Mouse (Mus musculus) layer of hippocampus, postnatal 36 days (tissue): ENCODE results near the gene Capn15. TPM values are rescaled to one million over a fixed set of nuclear protein-coding genes. Genes with fewer than 3 reads are reported as not detected.

Experiments used
- DNase-seq, 2 experiments: peaks; one replicate each; pipeline ENCODE4 v3.0.0; 2022
- total RNA-seq, 2 experiments: library from RNA; stranded (reverse); gene quantifications; 2 replicates each; pipeline ENCODE4 v1.2.3; 2021

The Capn15 gene
- total RNA-seq, 2 experiments from 2014 or later, result 52.5 to 60.2 TPM

DNA sequence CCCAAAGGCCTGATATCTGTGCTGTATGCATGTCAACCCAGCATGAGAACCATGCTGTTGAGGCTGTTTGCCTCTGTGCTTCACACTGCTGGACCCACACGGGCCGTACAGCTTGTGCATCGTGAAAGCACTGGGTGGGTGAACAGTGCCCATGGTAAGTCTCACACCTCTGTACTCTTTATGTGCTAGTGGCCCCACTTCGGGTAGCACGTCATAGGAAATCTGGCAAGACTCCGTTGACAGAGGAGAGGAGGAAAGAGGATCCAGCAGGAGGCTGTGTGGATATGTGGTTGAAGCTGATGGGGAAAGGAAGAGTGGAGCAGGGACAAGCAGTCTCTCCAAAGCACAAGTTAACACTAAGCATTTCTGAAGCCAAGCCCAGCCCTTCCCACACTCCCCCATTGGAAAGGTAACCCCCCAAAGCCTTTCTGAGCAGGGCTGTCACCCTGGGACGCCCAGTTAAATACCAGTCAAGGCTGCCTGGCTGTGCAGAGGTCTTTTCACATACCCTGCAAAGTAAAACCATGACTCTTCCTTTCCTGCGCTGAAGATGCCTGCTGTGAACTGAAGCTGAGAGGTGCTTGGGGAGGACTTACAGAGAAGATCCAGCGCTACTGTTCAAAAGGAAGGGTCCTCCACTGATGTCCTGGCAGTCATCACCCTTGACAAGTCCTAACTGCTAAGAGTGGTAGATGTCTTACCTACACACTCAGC is 67.4 kb downstream of the Capn15 start:
- DNase-seq, result no peak

DNA sequence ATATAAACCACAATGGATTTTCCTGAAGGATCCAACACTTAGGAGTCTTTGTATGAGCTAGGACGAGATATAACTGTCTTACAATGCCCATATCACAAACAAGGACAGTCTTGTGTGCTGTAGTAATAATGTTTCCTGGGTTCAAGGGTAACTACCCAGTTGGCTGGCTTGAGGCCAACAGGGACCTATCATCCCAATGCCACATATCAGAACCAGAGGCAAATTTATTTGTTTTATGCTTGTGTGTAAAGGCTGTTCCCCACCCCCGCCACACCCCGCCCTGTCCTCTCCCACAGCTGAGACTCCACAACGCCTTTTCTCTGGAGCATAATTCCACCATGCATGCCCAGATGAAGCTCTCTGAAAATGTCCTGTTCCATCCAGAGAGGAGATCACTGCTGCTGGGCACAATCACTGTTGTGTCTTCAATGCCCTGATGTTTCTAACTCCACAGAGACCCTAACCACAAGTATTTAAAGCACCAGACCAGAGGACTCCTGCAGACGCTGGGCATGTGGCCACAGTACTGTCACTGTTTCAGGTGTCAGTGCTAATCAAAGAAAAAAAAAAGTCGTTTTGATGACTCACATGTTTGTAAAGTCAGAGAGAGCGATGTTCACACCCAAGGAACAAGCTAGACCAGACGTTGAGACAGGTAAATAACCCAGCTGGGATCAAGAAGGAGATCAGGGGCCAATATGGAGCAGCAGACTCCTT is 68.5 kb downstream of the Capn15 start:
- no peak for DNase-seq

DNA sequence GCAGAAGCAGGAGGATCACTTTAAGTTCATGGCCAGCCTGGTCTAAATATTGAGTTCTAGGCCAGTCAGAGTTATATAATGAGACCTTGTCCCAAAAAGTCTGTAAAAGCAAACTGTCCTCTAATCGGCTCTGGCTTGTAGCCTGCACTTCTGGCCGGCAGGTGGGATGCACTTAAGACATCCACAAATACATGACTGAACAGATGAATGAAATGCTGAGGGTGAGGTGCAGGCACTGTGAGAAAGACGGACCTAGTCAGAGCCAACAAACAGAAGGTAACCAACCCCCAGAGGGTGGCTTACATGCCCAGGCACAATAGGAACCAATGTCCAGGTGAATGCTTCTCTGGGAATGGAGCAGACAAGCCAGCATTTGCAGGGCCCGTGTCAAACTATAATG is 71.3 kb downstream of the Capn15 start:
- DNase-seq, result no peak

DNA sequence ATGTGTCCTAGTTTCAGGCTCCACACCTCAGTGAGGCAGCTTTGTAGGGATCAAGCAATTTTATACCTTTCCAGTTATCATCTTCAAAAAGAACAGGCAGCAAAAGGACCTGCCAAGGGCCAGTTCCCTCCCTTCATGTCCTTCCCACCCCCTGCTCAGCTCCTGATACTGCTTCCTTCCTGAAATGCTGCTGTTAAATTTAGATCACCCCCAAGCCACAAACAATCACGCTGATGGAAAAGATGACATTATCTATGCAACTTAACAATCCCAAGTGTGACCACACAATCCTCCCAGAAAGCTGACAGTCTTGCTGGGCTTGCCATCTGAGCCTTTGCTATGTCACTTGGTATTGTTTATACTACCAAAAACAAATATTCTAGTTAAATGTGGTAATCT is 71.7 kb downstream of the Capn15 start:
- DNase-seq, result no peak

DNA sequence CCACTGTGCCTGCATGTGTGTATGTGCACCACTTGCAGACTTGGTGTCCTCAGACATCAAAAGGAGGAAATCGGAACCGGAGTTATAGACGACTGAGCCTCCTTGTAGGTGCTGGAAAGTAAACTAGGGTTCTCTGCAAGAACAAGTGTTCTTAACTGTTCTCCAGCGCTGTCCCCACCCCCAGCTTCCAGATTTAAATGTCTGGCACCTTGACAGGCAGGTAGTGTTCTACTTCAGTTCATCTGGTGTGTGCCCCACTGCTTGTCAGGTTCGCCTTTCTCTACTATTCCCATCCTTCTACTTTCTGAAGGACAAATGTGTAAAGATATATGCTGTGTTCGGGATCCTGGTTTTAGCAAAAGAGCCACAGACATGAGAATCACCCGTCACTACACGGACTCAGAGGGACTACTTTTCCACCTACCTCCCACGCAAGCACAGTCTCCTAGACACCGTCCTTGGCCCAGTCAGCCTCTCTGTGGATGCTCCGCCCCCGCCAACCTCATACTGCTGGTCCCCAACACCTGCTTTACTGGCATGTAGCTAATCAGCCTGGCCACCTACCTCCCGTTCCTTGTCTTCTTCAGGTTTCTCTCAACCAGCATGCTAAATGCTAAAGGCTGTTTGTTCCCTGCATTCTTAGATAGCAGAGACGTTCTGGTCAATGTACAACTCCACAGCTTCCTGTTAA is 72.3 kb downstream of the Capn15 start:
- peak; percentile 38 to 54 for DNase-seq

DNA sequence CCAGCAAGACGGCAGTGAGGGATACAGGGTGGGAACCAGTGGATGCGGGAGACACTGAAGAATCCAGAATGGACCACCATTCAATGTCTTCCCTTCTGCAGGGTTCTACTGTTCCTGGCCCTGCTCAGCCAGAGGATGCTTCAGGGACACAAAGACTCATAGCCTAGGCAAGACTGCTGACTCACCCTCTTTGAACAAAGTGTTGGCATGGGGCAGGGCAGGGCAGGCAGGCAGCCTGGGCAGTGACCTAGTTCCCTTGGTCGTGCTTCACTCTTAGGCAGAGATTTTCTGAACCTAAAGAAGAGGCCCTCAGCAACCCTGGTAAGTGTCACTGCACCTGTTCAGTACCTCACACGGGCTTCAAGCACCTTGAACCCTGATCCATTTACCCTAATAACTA is 73.8 kb downstream of the Capn15 start:
- DNase-seq, result no peak

Other genes with a start within 250 kb of the Capn15 start
- gene Mslnl, start 249.8 kb downstream of the Capn15 start, total RNA-seq, result under 1 TPM in 1 of 2 experiments, not detected in 1; 0.12 TPM
- gene Msln, start 231.4 kb downstream of the Capn15 start, total RNA-seq, result under 1 TPM; 0.66 to 0.77 TPM
- 10 to 100 TPM; 35.1 to 37.5 TPM for gene Narfl, start 212.0 kb downstream of the Capn15 start, total RNA-seq
- gene Haghl, start 200.1 kb downstream of the Capn15 start, total RNA-seq, result 100 to 1,000 TPM in 1 of 2 experiments, 10 to 100 TPM in 1; 98.1 to 107 TPM
- under 1 TPM; 0.20 to 0.25 TPM for gene Ccdc78, start 199.2 kb downstream of the Capn15 start, total RNA-seq
- 10 to 100 TPM; 80.7 to 93.1 TPM for gene Fam173a, start 192.9 kb downstream of the Capn15 start, total RNA-seq
- gene AC134908.4, start 190.1 kb downstream of the Capn15 start, total RNA-seq, result under 1 TPM in 1 of 2 experiments, not detected in 1; 0.81 TPM
- 10 to 100 TPM; 73.2 to 85.6 TPM for gene Metrn, start 188.7 kb downstream of the Capn15 start, total RNA-seq
- 100 to 1,000 TPM; 643 to 644 TPM for gene Fbxl16, start 176.7 kb downstream of the Capn15 start, total RNA-seq
- 10 to 100 TPM; 25.4 to 27.3 TPM for gene Wdr24, start 162.2 kb downstream of the Capn15 start, total RNA-seq
- gene Jmjd8, start 156.9 kb downstream of the Capn15 start, total RNA-seq, result 10 to 100 TPM; 58.1 to 61.0 TPM
- 100 to 1,000 TPM; 163 to 164 TPM for gene Stub1, start 152.4 kb downstream of the Capn15 start, total RNA-seq
- gene Rhbdl1, start 148.5 kb downstream of the Capn15 start, total RNA-seq, result 10 to 100 TPM; 47.9 to 49.0 TPM
- 10 to 100 TPM; 29.0 to 30.4 TPM for gene Gm20683, start 144.0 kb downstream of the Capn15 start, total RNA-seq
- 100 to 1,000 TPM; 102 to 103 TPM for gene Rhot2, start 140.9 kb downstream of the Capn15 start, total RNA-seq
- gene Wdr90, start 124.3 kb downstream of the Capn15 start, total RNA-seq, result 10 to 100 TPM; 19.2 to 26.2 TPM
- 10 to 100 TPM; 25.4 to 28.9 TPM for gene Mcrip2, start 117.0 kb downstream of the Capn15 start, total RNA-seq
- gene Mettl26, start 110.7 kb downstream of the Capn15 start, total RNA-seq, result 10 to 100 TPM; 36.3 to 37.7 TPM
- 1 to 10 TPM; 1.8 to 2.4 TPM for gene Wfikkn1, start 104.9 kb downstream of the Capn15 start, total RNA-seq
- gene Rab40c, start 66.1 kb downstream of the Capn15 start, total RNA-seq, result 10 to 100 TPM; 49.6 to 55.5 TPM
- gene Pigq, start 40.9 kb downstream of the Capn15 start, total RNA-seq, result 100 to 1,000 TPM; 125 to 129 TPM
- under 1 TPM; 0.17 to 0.61 TPM for gene Nhlrc4, start 40.8 kb downstream of the Capn15 start, total RNA-seq
- gene A930017K11Rik, start 33.2 kb downstream of the Capn15 start, total RNA-seq, result under 1 TPM; 0.95 to 0.96 TPM
- gene Rab11fip3, start 83.8 kb upstream of the Capn15 start, total RNA-seq, result 100 to 1,000 TPM in 1 of 2 experiments, 10 to 100 TPM in 1; 99.5 to 112 TPM
- gene Decr2, start 104.5 kb upstream of the Capn15 start, total RNA-seq, result 10 to 100 TPM; 25.5 to 26.5 TPM
- gene Nme4, start 109.8 kb upstream of the Capn15 start, total RNA-seq, result 1 to 10 TPM; 4.6 to 5.0 TPM
- 10 to 100 TPM; 10.8 to 11.9 TPM for gene Tmem8, start 127.5 kb upstream of the Capn15 start, total RNA-seq
- gene Mrpl28, start 137.7 kb upstream of the Capn15 start, total RNA-seq, result 10 to 100 TPM; 64.5 to 66.3 TPM
- 10 to 100 TPM; 23.0 to 24.8 TPM for gene Axin1, start 152.9 kb upstream of the Capn15 start, total RNA-seq
- under 1 TPM in 1 of 2 experiments, not detected in 1; 0.57 TPM for gene Pdia2, start 213.3 kb upstream of the Capn15 start, total RNA-seq
- gene Rgs11, start 217.2 kb upstream of the Capn15 start, total RNA-seq, result 10 to 100 TPM; 46.5 to 48.8 TPM
- gene Arhgdig, start 222.0 kb upstream of the Capn15 start, total RNA-seq, result 10 to 100 TPM; 66.2 to 75.5 TPM